Mouse (Mus musculus): ENCODE data around the gene Olfr531.

DNA sequence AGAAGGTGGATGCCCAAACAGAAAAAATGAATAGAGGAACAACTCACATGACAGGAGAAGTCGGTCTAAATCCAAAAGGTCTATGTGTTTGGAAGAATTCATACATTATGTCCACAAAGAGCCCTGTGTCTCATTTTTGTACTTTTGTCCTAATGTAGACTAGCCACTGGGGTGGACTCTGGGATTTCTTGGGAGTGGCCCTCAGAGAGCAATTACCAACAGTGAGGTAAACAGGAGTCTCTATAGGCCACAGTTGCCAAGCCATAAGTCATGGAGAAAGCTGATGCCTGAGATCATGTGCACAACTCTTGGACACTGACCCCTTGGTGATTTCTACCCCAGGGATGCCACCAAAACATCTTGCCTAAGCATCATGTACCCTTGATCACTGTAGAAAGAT is 18.8 kb upstream of the Olfr531 start, which contains the start of gene Olfr532:
- TF ChIP-seq CTCF (IDR thresholded peaks at IDR 0.05; ENCODE audit: borderline replicate concordance, control insufficient read depth, extremely low read depth, insufficient read depth, low read length, poor library complexity): no peak
- no peak for TF ChIP-seq POLR2A (IDR thresholded peaks at IDR 0.05; ENCODE audit: control insufficient read depth, extremely low read depth, insufficient read depth, low read length, poor library complexity)

Measured in thymus, adult 2 months (tissue).